Mouse (Mus musculus) cerebellum, postnatal 10 days (tissue): ENCODE data around the gene Actn1.

Experiments
- DNase-seq, 2 experiments: peaks; one replicate each; pipeline ENCODE4 v3.0.0; 2021; ENCODE audit warnings: mixed read lengths in 2 of 2

The Actn1 gene

GRCm38 (mm10) chr12:80259216-80260055 lies 735 bp downstream of the Actn1 start:
- peak; percentile 71 to 75 for DNase-seq

DNA sequence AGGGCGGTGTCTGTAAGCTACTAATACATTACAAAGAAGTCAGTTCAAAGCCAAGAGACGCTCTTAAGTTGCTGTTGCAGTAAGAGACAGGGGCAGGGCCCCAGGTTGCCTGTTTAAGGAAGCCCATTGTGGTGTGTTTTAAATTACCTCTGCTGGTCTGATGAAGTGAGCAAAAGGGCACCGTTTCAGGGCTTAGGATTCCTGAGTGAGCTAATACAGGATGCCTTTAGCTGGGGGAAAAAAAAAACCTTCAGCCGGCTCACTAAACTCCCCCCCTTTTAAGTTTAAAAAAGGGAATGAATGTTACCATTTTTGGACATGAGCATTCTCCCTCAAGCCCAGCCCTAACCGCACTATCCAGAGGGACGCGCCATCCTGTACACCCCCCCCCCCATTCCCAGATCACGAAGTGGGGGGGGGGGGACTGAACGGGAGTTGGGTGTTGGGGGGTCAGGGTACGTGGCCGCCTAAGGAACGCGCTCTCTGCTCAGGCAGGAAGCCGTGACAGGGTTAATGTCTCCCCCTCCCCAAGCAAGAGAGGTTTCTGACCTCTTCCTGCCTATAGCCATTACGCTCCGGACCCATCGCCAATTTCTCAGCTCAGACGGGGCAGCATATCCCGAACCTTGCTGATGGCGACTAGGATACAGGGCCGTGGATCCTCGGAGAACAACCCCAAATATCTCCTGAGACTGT lies 1.5 kb downstream of the Actn1 start:
- no peak for DNase-seq

GRCm38 (mm10) chr12:80251978-80252377 lies 8.2 kb downstream of the Actn1 start:
- DNase-seq, result no peak

GRCm38 (mm10) chr12:80251554-80251953 lies 8.6 kb downstream of the Actn1 start:
- DNase-seq, result no peak

GRCm38 (mm10) chr12:80249539-80249938 lies 10.6 kb downstream of the Actn1 start:
- DNase-seq, result no peak

- DNase-seq, result peak in 1 of 2 experiments; percentile 65
Observed at GRCm38 (mm10) chr12:80247067-80247466, 13.1 kb downstream of the Actn1 start.

DNA sequence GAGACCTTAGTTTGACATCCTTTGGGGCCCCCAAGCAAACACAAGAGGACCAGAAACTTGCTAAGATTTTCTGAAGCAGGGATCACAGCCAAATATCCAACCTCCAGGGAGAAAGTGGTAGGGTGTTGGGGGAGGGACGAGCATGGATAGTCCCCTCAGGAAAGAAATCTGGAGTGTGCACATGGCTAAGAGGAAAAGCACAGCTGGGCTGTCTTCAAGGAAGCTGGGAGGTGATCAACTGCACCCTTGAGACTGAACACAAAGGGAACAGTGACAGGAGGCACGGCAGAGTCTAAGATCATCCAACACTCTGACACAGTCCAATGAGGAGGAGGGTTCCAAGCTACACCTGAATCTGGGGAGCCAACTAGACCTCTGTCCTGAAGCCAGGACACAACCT lies 13.7 kb downstream of the Actn1 start:
- DNase-seq, result no peak

DNA sequence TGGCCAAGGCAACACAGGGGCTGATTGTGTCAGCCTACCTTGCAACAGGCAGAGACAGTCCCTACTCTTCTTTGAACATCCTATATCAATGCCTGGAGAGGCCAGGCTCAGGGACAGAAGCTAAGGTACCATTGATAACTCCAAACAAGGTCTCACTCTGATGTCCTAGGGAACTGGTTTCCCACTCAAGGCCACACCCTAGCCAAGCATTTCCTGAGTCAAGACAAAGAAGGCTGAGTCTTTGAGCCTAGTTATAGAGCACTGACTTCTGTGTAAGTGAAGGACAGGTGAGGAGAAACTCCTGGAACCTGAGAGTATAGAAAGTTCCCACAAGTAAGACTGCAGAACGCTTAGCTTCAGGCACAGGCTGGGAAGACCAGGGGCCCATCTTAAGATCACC lies 15.4 kb downstream of the Actn1 start:
- DNase-seq, result no peak

- DNase-seq, result no peak
Observed at GRCm38 (mm10) chr12:80244127-80244526, 16.0 kb downstream of the Actn1 start.

DNA sequence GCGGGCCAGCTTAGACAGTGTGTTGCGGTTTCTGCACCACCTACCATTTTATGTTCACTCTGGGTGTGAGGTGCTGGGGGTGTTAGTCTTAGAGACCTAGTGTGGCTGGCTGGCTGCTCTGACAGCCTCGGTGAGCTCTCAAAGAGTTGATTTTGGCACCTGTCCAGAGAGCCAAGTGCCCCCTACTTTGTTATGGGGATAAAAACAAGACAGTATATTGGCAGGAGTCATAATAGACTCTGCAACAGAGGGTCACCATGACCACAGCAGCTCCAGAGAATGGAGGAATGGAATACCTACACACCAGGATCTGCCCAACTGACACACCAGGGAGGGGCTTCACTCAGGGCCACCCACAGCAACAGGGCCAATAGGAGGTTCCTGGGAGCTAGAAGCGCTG lies 16.8 kb downstream of the Actn1 start:
- DNase-seq, result no peak

DNA sequence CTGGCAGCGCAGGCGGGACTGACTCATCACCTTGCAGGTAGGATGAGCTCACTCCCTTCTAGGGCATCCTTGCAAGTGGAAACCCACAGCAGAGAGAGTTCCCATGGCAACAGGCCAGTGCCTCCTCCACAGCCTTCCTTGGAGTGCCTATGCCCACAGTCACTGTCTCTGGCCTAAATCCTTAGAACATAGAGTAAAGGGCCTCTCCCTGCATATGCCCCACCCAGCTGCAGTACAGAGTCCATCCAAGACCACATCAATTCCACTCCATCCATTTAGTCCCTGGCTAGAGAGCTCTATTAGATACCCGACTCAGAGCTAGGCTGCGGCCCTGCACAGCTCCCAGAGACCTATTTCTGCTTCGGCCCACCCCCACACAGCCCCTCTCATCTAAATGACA lies 20.7 kb downstream of the Actn1 start:
- peak in 1 of 2 experiments; percentile 31 for DNase-seq

DNA sequence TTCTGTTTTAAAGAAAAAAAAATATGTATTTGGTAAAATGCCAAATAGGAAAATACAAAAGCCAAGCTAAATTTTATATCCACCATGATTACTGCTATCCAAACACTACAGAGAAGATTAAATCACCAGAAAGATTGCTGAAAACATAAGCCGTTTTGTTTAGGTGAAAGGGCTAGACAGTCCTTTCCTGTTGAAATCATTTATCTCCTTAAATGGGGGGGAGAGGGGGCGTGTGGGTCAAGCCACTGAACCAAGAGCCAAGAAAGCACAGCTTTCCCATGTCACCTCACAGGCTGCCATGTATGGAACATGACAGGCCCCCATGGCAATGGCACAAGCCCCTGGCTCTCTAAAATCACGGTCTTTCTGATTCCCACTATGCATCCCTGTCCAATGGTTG lies 21.6 kb downstream of the Actn1 start:
- DNase-seq, result no peak

DNA sequence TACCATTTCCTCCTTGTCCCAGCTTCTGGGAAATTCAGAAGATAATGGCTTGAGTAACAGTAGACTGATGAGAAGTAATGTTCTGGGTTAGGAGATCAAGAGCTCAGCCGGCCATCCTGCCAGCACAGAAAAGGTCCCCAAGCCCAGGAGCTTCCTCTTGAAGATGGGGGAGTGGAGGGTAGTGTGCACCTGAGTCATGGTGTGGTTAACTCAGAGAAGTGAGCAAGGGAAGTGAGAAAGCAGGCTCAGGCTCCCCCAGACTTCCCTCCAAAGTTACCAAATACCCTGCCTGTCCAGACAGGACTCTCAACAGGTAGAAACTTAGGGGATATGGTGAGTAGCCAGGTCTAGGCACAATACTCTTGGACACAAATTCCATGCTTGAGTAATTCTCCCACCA lies 24.9 kb downstream of the Actn1 start:
- no peak for DNase-seq

- no peak for DNase-seq
Observed at GRCm38 (mm10) chr12:80234226-80234625, 25.9 kb downstream of the Actn1 start.

DNA sequence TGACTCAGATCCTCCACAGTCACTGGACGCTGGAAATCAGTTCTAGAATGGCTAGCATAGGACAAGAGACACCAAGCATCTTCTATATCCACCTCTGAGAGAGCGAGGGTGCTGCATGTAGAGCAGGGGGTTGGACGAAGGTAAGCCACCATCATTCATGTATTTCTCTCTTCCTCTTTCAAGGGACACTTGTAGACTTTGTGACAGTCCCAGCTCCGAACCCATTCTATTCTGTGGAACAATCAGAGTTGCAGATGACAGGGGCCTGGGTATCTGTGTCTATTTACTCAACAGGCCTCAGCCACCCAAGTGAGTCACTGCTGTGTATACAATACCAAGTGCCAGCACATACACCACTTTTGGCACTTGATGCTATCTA lies 27.3 kb downstream of the Actn1 start:
- no peak for DNase-seq

- no peak for DNase-seq
Observed at GRCm38 (mm10) chr12:80232076-80232839, 27.9 kb downstream of the Actn1 start.

GRCm38 (mm10) chr12:80231317-80231716 lies 28.9 kb downstream of the Actn1 start:
- DNase-seq, result peak in 1 of 2 experiments; percentile 42

DNA sequence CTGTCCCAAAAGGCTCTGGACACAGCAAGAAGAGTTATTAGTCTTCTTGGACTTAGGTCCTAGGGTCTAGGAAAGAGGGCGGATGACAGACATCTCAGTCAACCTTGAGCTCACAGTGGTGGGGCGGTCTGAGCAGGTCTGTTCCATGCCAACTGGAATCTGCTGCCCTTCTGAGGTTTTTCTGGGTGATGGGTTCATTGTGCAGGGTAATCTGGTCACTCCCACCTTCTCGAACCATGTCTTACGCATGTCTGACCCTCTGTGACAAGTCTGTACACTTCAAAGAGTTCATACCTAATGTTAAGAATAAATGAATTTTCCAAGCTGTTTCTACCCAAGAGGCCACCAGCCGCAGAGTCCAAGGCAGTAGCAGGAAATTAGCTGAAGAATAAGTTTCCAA lies 29.3 kb downstream of the Actn1 start:
- no peak for DNase-seq

DNA sequence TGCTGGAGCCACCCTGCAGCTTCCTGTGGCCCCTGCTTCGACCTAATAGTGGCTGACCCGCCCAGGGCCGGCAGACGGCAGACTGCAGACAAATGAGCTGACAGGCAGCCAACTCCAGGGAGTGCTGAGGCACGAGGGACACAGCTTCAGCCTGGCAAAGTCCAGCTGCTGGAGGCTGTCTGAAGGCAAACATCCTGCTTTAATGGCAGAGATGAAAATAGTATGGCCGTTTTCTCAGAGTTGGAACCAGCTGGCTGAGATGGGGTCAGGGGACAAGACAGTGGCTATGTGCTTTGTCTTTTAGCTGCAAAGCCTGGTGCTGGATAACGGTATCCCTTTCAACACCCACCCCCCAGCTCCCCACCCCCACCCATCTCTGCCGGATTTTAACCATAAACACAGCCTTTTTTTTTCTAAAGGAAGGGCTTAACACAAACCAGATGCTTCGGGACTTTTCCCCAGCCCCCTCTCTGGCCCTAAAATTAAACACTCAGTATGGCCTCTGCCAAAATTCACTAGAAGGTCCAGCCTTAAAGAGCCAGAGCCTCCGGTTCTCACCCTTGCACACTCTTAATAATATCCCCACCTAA lies 30.0 kb downstream of the Actn1 start:
- peak; percentile 76 to 84 for DNase-seq

- no peak for DNase-seq
Observed at GRCm38 (mm10) chr12:80229010-80229800, 31.0 kb downstream of the Actn1 start.

DNA sequence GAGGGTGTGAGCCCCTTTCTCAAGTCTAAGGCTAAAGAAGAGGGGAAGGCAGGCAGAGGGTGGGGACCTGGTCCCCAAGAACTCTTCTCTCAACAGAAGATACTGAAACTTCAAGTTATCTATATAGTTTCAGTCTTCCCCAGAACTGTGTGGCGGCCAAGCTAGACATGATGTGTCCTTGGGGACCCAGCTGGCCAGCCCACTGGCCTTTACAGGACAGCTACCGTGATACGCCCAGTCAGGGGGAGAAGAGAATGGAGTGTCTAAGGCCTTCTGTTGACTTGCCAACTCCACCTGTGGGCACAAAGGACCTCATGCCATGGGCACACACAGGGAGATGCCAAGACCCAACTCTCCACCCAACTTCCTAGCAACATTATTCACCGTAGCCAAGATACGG lies 31.8 kb downstream of the Actn1 start:
- no peak for DNase-seq

DNA sequence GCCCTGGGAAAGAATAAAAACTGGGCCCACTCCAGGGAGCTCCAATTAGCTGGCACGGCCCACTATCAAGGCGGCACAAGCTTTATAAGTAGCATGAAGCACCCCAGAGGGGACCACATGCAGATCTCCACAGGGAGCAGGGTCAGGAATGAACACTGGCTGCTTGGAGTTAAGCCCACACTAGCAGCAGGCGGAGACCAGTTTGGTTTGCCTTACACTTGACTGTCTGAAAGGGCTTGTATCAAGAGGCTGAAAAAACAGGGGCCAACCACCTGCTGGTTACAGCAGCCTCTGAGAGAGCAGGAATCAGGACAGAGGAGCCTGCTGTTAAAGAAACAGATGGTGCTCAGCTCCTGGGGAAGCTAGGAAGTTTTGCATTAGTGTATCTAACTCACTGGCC lies 32.3 kb downstream of the Actn1 start:
- peak; percentile 49 to 78 for DNase-seq
